8 mouse cellular contexts compared by ENCODE assay signal in genomic region chr8:117256292-117256938, GRCm38 (mm10). TPM values are rescaled to one million over a fixed set of nuclear protein-coding genes. Genes with fewer than 3 reads are reported as not detected.
DNase-seq lines count a peak whose midpoint lies in the region; ATAC-seq and TF ChIP-seq lines count a peak whose summit lies in the region.

No protein-coding gene starts in this region.

- peak; percentile 94 for DNase-seq in Muller cell, postnatal 12 days (ENCODE audit: inconsistent ontology term)
- DNase-seq in cerebellum, adult 9-10 months: peak; percentile 91
- peak; percentile 88 for DNase-seq in hindbrain, embryonic 10.5 days (ENCODE audit: low spot score)
- DNase-seq in layer of hippocampus, postnatal 10 days (ENCODE audit: low spot score in 2 of 2): peak; percentile 92 to 97
- DNase-seq in lung, postnatal 0 days (ENCODE audit: low spot score): peak; percentile 96
- DNase-seq in ovary, postnatal 10 days (ENCODE audit: low spot score): peak; percentile 90
- DNase-seq in thymus, postnatal 0 days (ENCODE audit: low spot score): peak; percentile 90

- 1% methylated on average over 92 of the region's 92 CpGs for WGBS in hindbrain, embryonic 10.5 days
- under 1% methylated on average over 70 of the region's 92 CpGs for WGBS in lung, postnatal 0 days

- H3K4me2 ChIP-seq in lung, postnatal 0 days (replicated peaks; ENCODE audit: low read depth, low read length): peak overlapping the region; percentile 78

- H3K27me3 ChIP-seq in hindbrain, embryonic 10.5 days (ENCODE audit: insufficient read depth, poor library complexity, severe bottlenecking): peaks cover 5% of the 10 kb centered on the region; the same call in 1 of the 2 replicates
- no peaks in the 10 kb centered on the region for H3K27me3 ChIP-seq in lung, postnatal 0 days (replicated peaks; ENCODE audit: insufficient read depth, low read length)

- peaks cover 46% of the 10 kb centered on the region for H3K4me1 ChIP-seq in hindbrain, embryonic 10.5 days (replicated peaks)
- peaks cover 20% of the 10 kb centered on the region; the same call in 1 of the 2 replicates for H3K4me1 ChIP-seq in lung, postnatal 0 days (ENCODE audit: insufficient read depth, low read depth, low read length)

- H3K9ac ChIP-seq in lung, postnatal 0 days (replicated peaks; ENCODE audit: low read depth): peak overlapping the region; percentile 94

- no peak for TF ChIP-seq CTCF in lung, postnatal 0 days (IDR thresholded peaks at IDR 0.05)

- TF ChIP-seq EP300 in lung, postnatal 0 days (IDR thresholded peaks at IDR 0.05): no peak

- peak overlapping the region; percentile 97 for H3K27ac ChIP-seq in hindbrain, embryonic 10.5 days
- peak overlapping the region; percentile 95 for H3K27ac ChIP-seq in lung, postnatal 0 days (ENCODE audit: low read length)

- peak; percentile 78 for ATAC-seq in frontal cortex, adult (ENCODE audit: low TSS enrichment)
- peak; percentile 93 for ATAC-seq in lung, postnatal 0 days

- H3K4me3 ChIP-seq in hindbrain, embryonic 10.5 days: peak overlapping the region; percentile 97
- H3K4me3 ChIP-seq in lung, postnatal 0 days (ENCODE audit: low read depth, low read length): peak overlapping the region; percentile 96

- no peaks in the 10 kb centered on the region for H3K36me3 ChIP-seq in hindbrain, embryonic 10.5 days
- no peaks in the 10 kb centered on the region for H3K36me3 ChIP-seq in lung, postnatal 0 days (ENCODE audit: insufficient read depth, low read length)

- H3K9me3 ChIP-seq in hindbrain, embryonic 10.5 days: no peaks in the 10 kb centered on the region
- no peaks in the 10 kb centered on the region for H3K9me3 ChIP-seq in lung, postnatal 0 days (ENCODE audit: low read length)

RNA-seq across cellular contexts. Expression of gene Cmip, which starts 0.4 kb away (rescaled TPM):
- polyA plus RNA-seq in hindbrain, embryonic 10.5 days (2016; fragmentation: Nextera tagmentation; extraction: Ambion mirVana): 10.6 and 14.0 TPM in 2 replicates
- 100 to 1,000 TPM; 338 to 353 TPM for total RNA-seq in layer of hippocampus, postnatal 10 days (2021)
- polyA plus RNA-seq in lung, postnatal 0 days (2015; fragmentation: Nextera tagmentation; extraction: Ambion mirVana): 27.6 and 29.6 TPM in 2 replicates
- 31.9 and 39.9 TPM in 2 replicates for polyA plus RNA-seq in thymus, postnatal 0 days (2015; fragmentation: Nextera tagmentation; extraction: Ambion mirVana)

Comparison
In these comparisons a context has a peak if more than half of its experiments do, and no peak if none do; other contexts are left out.
1. Peak in every context shown above with its lines: DNase-seq, ATAC-seq, H3K4me3 ChIP-seq and H3K27ac ChIP-seq.